Mouse (Mus musculus) forebrain, postnatal 0 days (tissue): ENCODE data around the gene Gtsf1. TPM values are rescaled to one million over a fixed set of nuclear protein-coding genes. Genes with fewer than 3 reads are reported as not detected.

Experiments used
- ATAC-seq: fragments of 200-750 bp; cut with Nextera tagmentation; 2 replicates; pipeline ENCODE4 v1.8.0; 2017; ENCODE audit warnings: mild to moderate bottlenecking, moderate library complexity
- DNase-seq: peaks from one replicate; pipeline ENCODE4 v3.0.0-alpha.2; 2015
- H3K27ac ChIP-seq: fragments of 300-500 bp; sonication (generic); 2 replicates; pipeline ENCODE4 v1.5.1; 2014; ENCODE audit warnings: low read depth, mild to moderate bottlenecking, antibody characterized with exemption, low read length, moderate library complexity, mixed read lengths
- H3K27me3 ChIP-seq: fragments of 300-500 bp; sonication (generic); 2 replicates; pipeline ENCODE4 v1.6.1; 2014; ENCODE audit warnings: mild to moderate bottlenecking, low read length, mixed read lengths; ENCODE audit not compliant: insufficient read depth
- H3K36me3 ChIP-seq: fragments of 300-500 bp; sonication (generic); 2 replicates; pipeline ENCODE4 v1.6.1; 2014; ENCODE audit warnings: mild to moderate bottlenecking, moderate library complexity; ENCODE audit not compliant: insufficient read depth
- H3K4me1 ChIP-seq: fragments of 300-500 bp; sonication (generic); 2 replicates; pipeline ENCODE4 v1.6.1; 2014; ENCODE audit warnings: antibody characterized with exemption; ENCODE audit not compliant: insufficient read depth
- H3K4me2 ChIP-seq: fragments of 300-500 bp; sonication (generic); 2 replicates; pipeline ENCODE4 v1.6.1; 2014; ENCODE audit warnings: low read depth, mild to moderate bottlenecking, moderate library complexity
- H3K4me3 ChIP-seq: fragments of 300-500 bp; sonication (generic); 2 replicates; pipeline ENCODE4 v1.5.1; 2014; ENCODE audit warnings: low read depth, low read length, mixed read lengths
- H3K9ac ChIP-seq: fragments of 300-500 bp; sonication (generic); 2 replicates; pipeline ENCODE4 v1.6.1; 2014; ENCODE audit warnings: mild to moderate bottlenecking
- H3K9me3 ChIP-seq: fragments of 300-500 bp; sonication (generic); 2 replicates; pipeline ENCODE4 v1.6.1; 2016; ENCODE audit warnings: low read length
- CTCF ChIP-seq: sonication (generic); IDR thresholded peaks from 2 replicates; pipeline ENCODE4 v1.5.1; 2016; ENCODE audit warnings: antibody characterized with exemption, control low read depth, low read depth
- WGBS: fragments of 180-500 bp; shearing (Covaris S2); extraction: QIAGEN DNeasy Blood & Tissue Kit; methylation state at CpG from one replicate; pipeline ENCODE4 v1.1.7; 2014; 5-methylcytosine and 5-hydroxymethylcytosine counted together
- polyA plus RNA-seq: library from polyadenylated mRNA; unstranded; fragments of >200 nt; fragmentation: Nextera tagmentation; extraction: Ambion mirVana; gene quantifications from 2 replicates; pipeline ENCODE4 v1.2.1, GENCODE M21; 2015
- total RNA-seq: library from RNA; depleted of rRNA; stranded (reverse); fragments of >200 nt; gene quantifications from 2 replicates; pipeline ENCODE4 v1.2.3, GENCODE M21; 2014

Gene Gtsf1
- total and polyA plus RNA-seq, 2 experiments from 2014 or later: not detected

DNA sequence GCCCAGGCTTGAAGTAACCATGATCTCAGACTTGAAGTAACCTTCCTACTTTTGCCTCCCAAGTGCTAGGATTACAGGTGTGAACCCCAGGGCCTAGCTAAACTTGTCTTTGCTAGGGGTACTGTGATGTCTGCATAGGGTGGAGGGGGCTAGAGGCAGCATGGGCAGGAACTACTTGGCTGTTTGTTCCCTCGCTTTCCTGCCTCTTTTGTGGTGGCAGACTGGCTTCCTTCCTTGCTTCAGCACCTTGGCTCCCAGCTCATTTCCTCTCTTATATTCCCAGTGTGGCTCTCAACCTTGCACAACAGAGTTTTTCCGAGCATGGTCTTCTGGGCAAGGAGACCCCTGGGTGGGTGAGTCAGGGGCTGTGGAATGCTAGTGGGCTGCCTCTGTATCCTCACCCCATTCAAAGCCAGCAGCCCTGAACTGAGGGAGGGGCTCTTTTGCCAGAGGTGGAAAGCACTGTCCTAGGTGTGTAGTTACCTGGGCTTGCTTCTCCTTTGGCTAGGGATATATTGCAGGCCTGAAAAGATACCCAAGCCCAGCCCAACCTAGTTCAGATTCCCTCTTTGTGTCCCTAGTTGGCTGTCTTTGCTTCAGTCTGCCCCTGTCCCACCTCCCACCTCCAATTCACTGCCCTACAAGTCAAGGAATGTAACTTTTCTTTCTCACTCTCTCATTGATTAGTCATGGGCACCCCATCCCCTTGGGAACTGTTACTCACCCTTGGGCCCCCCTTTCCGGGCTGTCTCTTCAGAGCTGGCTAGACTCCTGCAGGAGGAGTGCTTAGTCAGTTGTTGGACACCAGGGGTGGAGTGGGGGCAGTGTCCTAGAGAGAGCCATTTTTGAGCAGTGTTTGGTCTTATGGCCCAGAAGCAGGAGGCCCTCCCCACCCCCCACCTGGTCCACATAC is 52.3 kb downstream of the Gtsf1 start:
- Histone ChIP-seq H3K36me3 (no peaks in the 10 kb centered on the region), H3K9ac (no peak overlapping the region), H3K4me3 (no peak overlapping the region), H3K9me3 (no peaks in the 10 kb centered on the region), H3K27ac (no peak overlapping the region), H3K4me2 (no peak overlapping the region), H3K27me3 (no peaks in the 10 kb centered on the region), H3K4me1 (no peaks in the 10 kb centered on the region)
- DNase-seq: no peak
- TF ChIP-seq CTCF: no peak
- WGBS: 78% methylated on average over 3 of the region's 3 CpGs
- ATAC-seq: no peak

DNA sequence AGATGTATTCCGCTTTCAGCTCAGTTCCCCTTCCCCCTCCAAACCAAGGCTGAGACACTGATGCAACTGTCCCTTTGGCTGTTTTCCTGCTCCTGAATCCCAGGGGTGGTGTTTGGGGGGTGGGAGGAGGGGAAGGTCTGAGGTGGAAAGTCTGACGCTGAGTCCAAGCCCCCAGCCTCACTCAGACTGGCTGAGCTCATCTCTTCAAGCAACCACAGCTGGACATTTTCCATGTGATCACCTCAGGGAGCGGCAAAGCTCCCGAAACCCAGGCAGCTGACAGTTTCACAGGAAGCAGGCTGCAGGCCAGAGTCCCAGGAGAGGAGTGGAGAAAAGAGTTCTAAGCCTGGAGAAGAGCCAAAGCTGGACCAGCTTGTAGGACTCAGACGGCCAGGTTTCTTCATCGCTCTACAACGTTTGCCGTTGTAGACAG is 53.4 kb downstream of the Gtsf1 start:
- no peak overlapping the region for H3K4me3 ChIP-seq
- WGBS: 71% methylated on average over 8 of the region's 8 CpGs
- H3K9ac ChIP-seq: no peak overlapping the region
- TF ChIP-seq CTCF: no peak
- H3K36me3 ChIP-seq: no peaks in the 10 kb centered on the region
- H3K27me3 ChIP-seq: no peaks in the 10 kb centered on the region
- no peak overlapping the region for H3K27ac ChIP-seq
- no peak overlapping the region for H3K4me2 ChIP-seq
- DNase-seq: no peak
- H3K9me3 ChIP-seq: no peaks in the 10 kb centered on the region
- no peaks in the 10 kb centered on the region for H3K4me1 ChIP-seq
- no peak for ATAC-seq

DNA sequence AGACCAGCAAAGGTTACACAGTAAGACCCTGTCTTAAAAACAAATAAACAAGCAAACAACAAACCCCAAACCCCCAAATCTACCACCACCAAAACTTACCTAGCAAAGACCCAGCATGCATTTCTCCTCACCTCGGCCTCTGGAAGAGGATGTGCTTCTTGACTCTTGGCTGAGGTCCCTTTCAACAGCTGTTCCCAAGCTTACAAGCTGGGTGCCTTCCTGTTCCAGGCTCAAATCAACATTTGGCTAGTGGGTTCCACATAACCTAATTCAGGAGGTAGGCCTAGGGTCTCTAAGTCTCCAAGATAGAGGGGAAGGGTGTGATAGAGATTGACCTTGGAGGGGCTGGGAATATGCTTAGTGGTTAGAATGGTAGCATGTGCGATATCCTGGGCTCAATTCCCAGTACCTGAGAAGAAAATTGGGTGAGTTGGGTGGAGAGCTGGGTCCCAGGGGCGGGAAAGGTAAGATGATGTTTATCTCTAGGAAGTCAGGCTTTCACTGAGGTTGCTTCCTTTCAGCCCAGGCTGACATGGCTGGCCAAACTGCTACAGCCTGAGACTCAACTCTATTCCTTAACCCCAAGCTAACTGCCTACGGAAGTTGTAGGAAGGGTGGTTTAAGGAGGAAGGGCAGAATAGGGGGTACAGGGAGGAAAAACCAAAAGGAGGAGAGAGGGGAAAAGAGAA is 55.0 kb downstream of the Gtsf1 start:
- Histone ChIP-seq H3K27ac (no peak overlapping the region), H3K36me3 (no peaks in the 10 kb centered on the region), H3K27me3 (no peaks in the 10 kb centered on the region), H3K4me1 (no peaks in the 10 kb centered on the region), H3K9me3 (no peaks in the 10 kb centered on the region), H3K4me3 (no peak overlapping the region), H3K9ac (no peak overlapping the region), H3K4me2 (no peak overlapping the region)
- ATAC-seq (no peak), DNase-seq (no peak)
- TF ChIP-seq CTCF: no peak
- WGBS: 86% methylated on average over 4 of the region's 4 CpGs

DNA sequence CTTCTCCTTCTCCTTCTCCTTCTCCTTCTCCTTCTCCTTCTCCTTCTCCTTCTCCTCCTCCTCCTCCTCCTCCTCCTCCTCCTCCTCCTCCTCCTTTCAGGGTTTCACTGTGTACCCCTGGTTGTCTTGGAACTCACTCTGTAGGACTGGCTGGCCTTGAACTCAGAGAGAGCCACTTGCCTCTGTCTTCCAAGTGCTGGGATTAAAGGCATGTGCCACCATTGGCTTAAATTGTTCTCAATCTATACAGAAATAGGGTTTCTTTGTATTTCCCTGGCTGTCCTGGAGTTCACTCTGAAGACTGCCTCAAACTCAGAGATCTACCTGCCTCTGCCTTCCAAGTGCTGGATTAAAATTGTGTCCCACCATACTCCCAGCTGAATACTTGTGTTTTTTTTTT is 57.8 kb downstream of the Gtsf1 start:
- Histone ChIP-seq H3K4me2 (no peak overlapping the region), H3K4me1 (no peaks in the 10 kb centered on the region), H3K27me3 (0 out of 2 replicates have a peak, but pooled peaks cover 4% of the 10 kb centered on the region), H3K36me3 (no peaks in the 10 kb centered on the region), H3K4me3 (no peak overlapping the region), H3K9me3 (no peaks in the 10 kb centered on the region), H3K9ac (no peak overlapping the region), H3K27ac (no peak overlapping the region)
- DNase-seq: no peak
- no peak for ATAC-seq
- TF ChIP-seq CTCF: no peak

DNA sequence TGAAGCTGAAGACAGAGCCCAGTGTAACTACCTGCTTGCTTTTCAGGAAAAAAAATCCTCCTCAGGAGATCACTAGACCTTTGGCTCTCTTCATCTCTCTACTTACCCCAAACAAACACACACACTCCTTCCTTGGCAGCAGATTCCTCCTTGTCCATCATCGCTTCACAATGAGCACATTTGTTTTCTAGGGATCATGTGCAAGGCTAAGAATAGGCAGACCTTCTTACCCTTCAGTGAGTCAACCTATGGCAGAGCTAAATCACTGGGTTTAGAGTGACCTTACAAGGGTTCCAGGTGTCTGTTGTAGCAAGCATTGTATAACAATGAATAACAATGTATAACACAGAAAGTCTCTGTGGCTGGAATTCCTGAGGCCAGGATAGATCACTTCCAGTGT is 58.5 kb downstream of the Gtsf1 start:
- H3K9ac ChIP-seq: no peak overlapping the region
- no peak overlapping the region for H3K4me3 ChIP-seq
- no peak overlapping the region for H3K27ac ChIP-seq
- no peak for ATAC-seq
- no peaks in the 10 kb centered on the region for H3K4me1 ChIP-seq
- H3K4me2 ChIP-seq: no peak overlapping the region
- no peaks in the 10 kb centered on the region for H3K36me3 ChIP-seq
- TF ChIP-seq CTCF: no peak
- 0 out of 2 replicates have a peak, but pooled peaks cover 4% of the 10 kb centered on the region for H3K27me3 ChIP-seq
- no peaks in the 10 kb centered on the region for H3K9me3 ChIP-seq
- WGBS: 87% methylated on average over 1 of the region's 1 CpGs
- no peak for DNase-seq

DNA sequence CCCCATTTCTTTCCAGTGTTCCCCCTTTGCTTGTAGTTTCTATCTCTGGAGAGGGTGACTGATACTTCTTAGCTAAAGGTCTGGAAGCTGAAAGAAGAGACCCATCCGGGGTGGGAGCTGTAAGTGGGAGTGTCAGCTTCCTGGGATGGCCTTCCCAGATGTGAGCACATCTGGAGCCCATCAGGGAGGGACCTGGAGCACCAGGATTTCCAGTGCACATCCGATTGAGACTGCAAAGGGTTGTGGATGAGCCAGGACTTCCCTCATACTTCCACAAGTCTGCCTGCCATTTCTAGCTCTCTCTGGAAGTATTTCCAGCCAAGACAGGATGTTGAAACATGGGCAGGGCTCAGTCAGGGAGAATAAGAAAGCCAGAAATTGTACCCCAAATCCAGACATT is 59.1 kb downstream of the Gtsf1 start:
- 43% methylated on average over 2 of the region's 2 CpGs for WGBS
- Histone ChIP-seq H3K27me3 (0 out of 2 replicates have a peak, but pooled peaks cover 4% of the 10 kb centered on the region), H3K27ac (no peak overlapping the region), H3K4me1 (peaks cover 5% of the 10 kb centered on the region; the same call in 1 of the 2 replicates), H3K9ac (no peak overlapping the region), H3K4me2 (no peak overlapping the region), H3K9me3 (no peaks in the 10 kb centered on the region), H3K36me3 (no peaks in the 10 kb centered on the region), H3K4me3 (no peak overlapping the region)
- DNase-seq (no peak), ATAC-seq (no peak)
- no peak for TF ChIP-seq CTCF

DNA sequence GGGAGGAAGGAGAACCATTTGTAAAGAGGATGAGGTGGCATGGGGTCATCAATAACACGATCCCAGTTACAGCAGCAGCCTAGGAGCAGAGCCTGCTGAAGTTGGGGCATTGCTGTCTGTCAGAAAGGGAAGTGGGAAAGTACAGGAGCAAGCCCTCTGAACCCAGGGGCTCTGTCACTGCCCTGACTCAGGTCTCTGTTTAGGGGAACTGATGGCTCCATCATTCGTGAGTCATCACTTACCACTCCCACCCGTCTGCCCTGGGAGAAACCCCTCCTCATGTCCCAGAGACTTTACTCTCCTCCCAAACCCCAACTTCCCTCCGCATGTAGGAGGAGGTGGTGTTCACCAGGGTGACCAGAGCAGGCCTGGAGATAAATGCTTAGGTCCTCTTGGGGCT is 59.8 kb downstream of the Gtsf1 start:
- Histone ChIP-seq H3K27me3 (0 out of 2 replicates have a peak, but pooled peaks cover 4% of the 10 kb centered on the region), H3K4me3 (no peak overlapping the region), H3K27ac (no peak overlapping the region), H3K36me3 (no peaks in the 10 kb centered on the region), H3K4me1 (peaks cover 11% of the 10 kb centered on the region), H3K9ac (no peak overlapping the region), H3K9me3 (no peaks in the 10 kb centered on the region), H3K4me2 (no peak overlapping the region)
- WGBS: 72% methylated on average over 4 of the region's 4 CpGs
- no peak for ATAC-seq
- no peak for TF ChIP-seq CTCF
- no peak for DNase-seq
